Mouse (Mus musculus) intestine, embryonic 14.5 days (tissue): ENCODE data around the gene Eif5. TPM values are rescaled to one million over a fixed set of nuclear protein-coding genes. Genes with fewer than 3 reads are reported as not detected.
A peak's percentile ranks its signal among the peaks of the same experiment; 100 is the strongest.

ENCODE experiments used
- ATAC-seq: fragments of 200-750 bp; cut with Nextera tagmentation; replicated peaks from 2 replicates; pipeline ENCODE4 v1.8.0; 2017; ENCODE audit warnings: low read depth, moderate number of reproducible peaks, moderate TSS enrichment, moderate library complexity; ENCODE audit not compliant: low FRiP score, low TSS enrichment
- DNase-seq: peaks from one replicate; pipeline ENCODE4 v3.0.0-alpha.2; 2018; ENCODE audit warnings: low spot score
- H3K27ac ChIP-seq: fragments of 300-500 bp; sonication (generic); 2 replicates; pipeline ENCODE4 v1.5.1; 2014; ENCODE audit warnings: low read depth, mild to moderate bottlenecking, control low read depth
- H3K27me3 ChIP-seq: fragments of 300-500 bp; sonication (generic); replicated peaks from 2 replicates; pipeline ENCODE4 v1.6.1; 2014; ENCODE audit warnings: low read length, control low read depth; ENCODE audit not compliant: control insufficient read depth, insufficient read depth
- H3K36me3 ChIP-seq: fragments of 300-500 bp; sonication (generic); 2 replicates; pipeline ENCODE4 v1.6.1; 2014; ENCODE audit warnings: low read length, control low read depth; ENCODE audit not compliant: control insufficient read depth, insufficient read depth
- H3K4me1 ChIP-seq: fragments of 300-500 bp; sonication (generic); replicated peaks from 2 replicates; pipeline ENCODE4 v1.6.1; 2014; ENCODE audit warnings: low read length, control low read depth, mixed read lengths; ENCODE audit not compliant: control insufficient read depth, insufficient read depth
- H3K4me2 ChIP-seq: fragments of 300-500 bp; sonication (generic); 2 replicates; pipeline ENCODE4 v1.6.1; 2014; ENCODE audit warnings: low read length
- H3K4me3 ChIP-seq: fragments of 300-500 bp; sonication (generic); 2 replicates; pipeline ENCODE4 v1.5.1; 2014; ENCODE audit warnings: low read depth, low read length, control low read depth, mixed read lengths
- H3K9ac ChIP-seq: fragments of 300-500 bp; sonication (generic); 2 replicates; pipeline ENCODE4 v1.6.1; 2014; ENCODE audit warnings: mild to moderate bottlenecking, low read length
- H3K9me3 ChIP-seq: fragments of 300-500 bp; sonication (generic); 2 replicates; pipeline ENCODE4 v1.6.1; 2016; ENCODE audit warnings: low read length, control low read depth; ENCODE audit not compliant: control insufficient read depth
- WGBS: fragments of 180-500 bp; shearing (Covaris S2); extraction: QIAGEN DNeasy Blood & Tissue Kit; methylation state at CpG from one replicate; pipeline ENCODE4 v1.1.7; 2014; 5-methylcytosine and 5-hydroxymethylcytosine counted together
- polyA plus RNA-seq: library from polyadenylated mRNA; unstranded; fragments of >200 nt; fragmentation: Nextera tagmentation; extraction: Ambion mirVana; gene quantifications from 2 replicates; pipeline ENCODE4 v1.2.1, GENCODE M21; 2014

Eif5 gene
- polyA plus RNA-seq, 1 experiment from 2014 or later = 505 TPM

DNA sequence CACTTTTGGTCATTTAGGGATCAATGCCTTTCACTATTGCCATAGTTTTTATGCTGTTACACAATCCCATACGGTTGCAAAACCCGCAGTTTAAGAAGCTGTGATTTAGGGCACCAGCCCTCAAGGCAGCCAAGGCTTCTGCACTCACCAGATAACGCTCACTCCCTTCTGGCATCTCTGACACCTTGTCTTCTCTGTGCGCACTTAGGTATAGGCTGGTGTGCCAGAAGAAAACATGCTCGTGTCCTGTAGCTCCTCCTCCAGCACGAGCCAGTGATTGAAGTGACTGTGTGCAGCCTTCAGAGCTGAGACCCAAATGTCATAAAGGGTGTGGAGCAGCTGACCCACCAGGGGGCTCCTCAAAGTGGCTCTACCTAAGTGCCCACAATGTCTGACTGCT lies 2.5 kb upstream of the Eif5 start:
- 48% methylated on average over 6 of the region's 6 CpGs for WGBS
- H3K4me1 ChIP-seq = peaks cover 20% of the 10 kb centered on the region
- ATAC-seq (no peak), DNase-seq (no peak)
- no peak overlapping the region; the same call in 1 of the 2 replicates for H3K4me3 ChIP-seq
- 0 out of 2 replicates have a peak overlapping the region, but pooled peaks have one; percentile 22 for H3K27ac ChIP-seq
- H3K9me3 ChIP-seq = no peaks in the 10 kb centered on the region
- no peak overlapping the region for H3K4me2 ChIP-seq
- no peak overlapping the region for H3K9ac ChIP-seq
- no peaks in the 10 kb centered on the region for H3K27me3 ChIP-seq
- peaks cover 11% of the 10 kb centered on the region for H3K36me3 ChIP-seq

DNA sequence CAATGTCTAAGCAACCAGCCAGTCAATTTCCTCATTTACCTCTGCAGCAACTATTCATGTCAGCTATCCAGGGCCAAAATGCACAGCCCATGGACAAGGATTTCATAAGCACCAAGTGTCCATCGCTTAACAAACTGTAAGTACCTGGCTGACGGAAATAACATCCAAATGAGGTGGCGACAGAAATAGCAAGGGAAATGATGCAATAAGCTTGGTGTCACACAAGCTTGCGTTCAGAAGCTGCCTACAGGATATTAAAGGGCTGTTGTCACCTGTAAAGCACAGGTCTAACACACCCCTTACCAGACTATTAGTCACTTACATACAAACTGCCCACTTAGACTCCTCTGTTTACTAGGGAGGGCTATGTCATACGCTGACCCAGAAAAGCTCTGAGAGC lies 2.1 kb upstream of the Eif5 start:
- no peak overlapping the region for H3K4me3 ChIP-seq
- no peaks in the 10 kb centered on the region for H3K27me3 ChIP-seq
- peaks cover 16% of the 10 kb centered on the region for H3K36me3 ChIP-seq
- H3K27ac ChIP-seq = 0 out of 2 replicates have a peak overlapping the region, but pooled peaks have one; percentile 22
- H3K9ac ChIP-seq = no peak overlapping the region
- WGBS = 84% methylated on average over 5 of the region's 5 CpGs
- H3K9me3 ChIP-seq = no peaks in the 10 kb centered on the region
- DNase-seq = no peak
- ATAC-seq = no peak
- no peak overlapping the region for H3K4me2 ChIP-seq
- peaks cover 20% of the 10 kb centered on the region for H3K4me1 ChIP-seq

DNA sequence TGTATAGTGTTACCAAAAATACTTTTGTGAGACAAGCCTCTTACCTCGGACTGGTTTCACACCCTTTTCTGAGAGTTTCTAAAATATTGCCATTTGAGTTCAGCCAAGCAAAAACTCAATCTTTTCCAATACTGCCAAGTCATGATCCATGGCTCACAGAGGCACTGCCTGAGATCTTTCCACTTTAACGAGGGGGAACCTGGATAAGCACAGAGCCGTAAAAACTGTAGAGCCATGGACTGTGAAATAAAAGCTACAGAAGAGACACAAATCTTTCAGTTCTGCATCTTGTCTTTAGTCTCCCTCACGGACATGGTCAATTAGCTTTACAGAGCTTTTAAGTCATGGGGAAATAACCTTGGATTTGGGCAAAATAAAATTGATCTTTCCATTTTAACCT lies 1.1 kb upstream of the Eif5 start:
- no peak for ATAC-seq
- no peak for DNase-seq
- H3K4me3 ChIP-seq = peak overlapping the region; percentile 94
- H3K4me2 ChIP-seq = peak overlapping the region; percentile 74
- H3K4me1 ChIP-seq = peaks cover 20% of the 10 kb centered on the region
- H3K36me3 ChIP-seq = peaks cover 26% of the 10 kb centered on the region
- H3K27me3 ChIP-seq = no peaks in the 10 kb centered on the region
- H3K9ac ChIP-seq = peak overlapping the region; percentile 98
- H3K27ac ChIP-seq = 0 out of 2 replicates have a peak overlapping the region, but pooled peaks have one; percentile 88
- WGBS = 42% methylated on average over 4 of the region's 4 CpGs
- H3K9me3 ChIP-seq = no peaks in the 10 kb centered on the region

DNA sequence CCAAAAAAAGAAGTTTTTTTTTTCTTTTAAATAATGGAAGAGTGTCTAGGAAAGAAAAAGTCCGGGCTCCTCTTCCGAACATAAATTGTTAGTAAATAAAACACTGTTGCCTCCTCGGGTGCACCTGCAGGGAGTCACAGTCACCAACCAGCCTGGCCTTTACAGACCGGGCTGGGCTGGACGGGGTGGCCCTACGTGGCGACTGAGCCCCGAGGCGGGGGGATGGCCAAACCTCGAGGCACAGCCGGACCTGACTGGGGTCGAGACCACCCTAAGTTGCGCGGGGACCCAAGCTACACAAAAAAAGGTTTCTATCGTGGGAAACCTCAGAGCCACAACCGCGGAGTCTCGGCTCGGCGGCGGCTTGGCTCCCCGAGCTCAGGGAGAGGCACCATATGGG lies 475 bp upstream of the Eif5 start:
- peak; percentile 32 for ATAC-seq
- H3K27ac ChIP-seq = peak overlapping the region; percentile 88
- H3K36me3 ChIP-seq = peaks cover 32% of the 10 kb centered on the region
- H3K9me3 ChIP-seq = no peaks in the 10 kb centered on the region
- WGBS = under 1% methylated on average over 22 of the region's 22 CpGs
- peak overlapping the region; percentile 74 for H3K4me2 ChIP-seq
- DNase-seq = no peak
- peaks cover 20% of the 10 kb centered on the region for H3K4me1 ChIP-seq
- H3K4me3 ChIP-seq = peak overlapping the region; percentile 94
- H3K9ac ChIP-seq = peak overlapping the region; percentile 98
- H3K27me3 ChIP-seq = no peaks in the 10 kb centered on the region

DNA sequence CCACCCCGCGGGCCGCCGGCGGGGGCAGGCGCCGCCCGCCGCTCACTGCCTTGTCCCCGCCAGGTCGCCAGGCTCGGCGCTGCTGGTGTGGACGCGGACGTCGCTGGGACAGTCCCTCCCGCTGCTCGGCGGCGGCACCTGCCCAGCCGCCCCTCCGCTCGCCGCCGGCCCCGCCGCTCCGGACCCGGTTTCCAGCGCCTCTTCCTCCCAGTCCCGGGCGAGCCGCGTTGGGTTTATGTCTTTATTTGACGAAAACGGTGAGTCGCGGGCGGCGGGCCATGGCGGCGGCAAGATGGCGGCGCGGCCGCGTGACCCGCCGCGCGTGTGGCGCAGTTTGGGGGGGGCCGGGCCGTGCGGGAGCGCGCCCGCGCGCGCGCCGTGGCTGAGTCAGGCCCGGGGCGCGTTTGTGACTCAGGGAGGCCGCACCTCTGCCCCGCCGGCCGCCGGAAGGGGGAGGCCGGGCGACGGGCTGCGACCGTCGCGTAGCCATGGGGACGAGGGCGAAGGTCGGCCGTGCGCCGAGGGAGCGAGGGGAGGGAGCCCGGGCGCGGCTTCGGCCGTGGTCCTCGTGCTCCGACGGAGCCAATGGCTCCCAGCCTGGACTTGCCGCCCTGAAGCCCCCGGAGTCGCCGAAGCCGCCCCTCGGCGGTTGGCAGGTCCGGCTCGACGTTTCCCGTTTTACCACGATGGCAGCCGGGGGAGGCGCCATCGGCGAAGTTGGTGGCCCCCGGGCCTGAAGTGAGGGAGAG lies 650 bp downstream of the Eif5 start:
- Histone ChIP-seq H3K27ac (peak overlapping the region; percentile 97), H3K9ac (peak overlapping the region; percentile 99), H3K36me3 (peaks cover 43% of the 10 kb centered on the region), H3K4me3 (peak overlapping the region; percentile 94), H3K4me1 (peaks cover 20% of the 10 kb centered on the region), H3K4me2 (peak overlapping the region; percentile 80), H3K9me3 (no peaks in the 10 kb centered on the region), H3K27me3 (no peaks in the 10 kb centered on the region)
- WGBS = under 1% methylated on average over 86 of the region's 111 CpGs
- ATAC-seq = peak; percentile 63
- DNase-seq = peak; percentile 90

DNA sequence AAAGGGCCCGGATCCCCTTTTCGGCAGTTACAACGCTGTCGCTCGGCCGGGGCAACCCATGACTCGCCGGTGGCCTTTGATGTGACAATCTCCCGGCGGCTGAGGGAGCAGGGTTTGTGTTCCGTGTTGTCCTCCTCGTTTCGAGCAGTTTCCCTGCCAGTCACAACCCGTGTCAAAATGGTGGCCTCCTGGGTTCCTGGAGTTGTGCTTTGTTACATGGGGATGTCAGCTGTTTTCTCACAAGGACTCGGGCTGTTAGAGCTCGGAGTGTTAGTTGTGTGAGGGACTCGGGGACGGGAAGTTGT lies 1.2 kb downstream of the Eif5 start:
- Histone ChIP-seq H3K4me3 (peak overlapping the region; percentile 94), H3K4me1 (peaks cover 20% of the 10 kb centered on the region), H3K36me3 (peaks cover 48% of the 10 kb centered on the region), H3K9me3 (no peaks in the 10 kb centered on the region), H3K9ac (peak overlapping the region; percentile 99), H3K27ac (peak overlapping the region; percentile 97), H3K27me3 (no peaks in the 10 kb centered on the region), H3K4me2 (peak overlapping the region; percentile 80)
- DNase-seq (peak; percentile 67), ATAC-seq (no peak)
- WGBS = 1% methylated on average over 18 of the region's 18 CpGs

DNA sequence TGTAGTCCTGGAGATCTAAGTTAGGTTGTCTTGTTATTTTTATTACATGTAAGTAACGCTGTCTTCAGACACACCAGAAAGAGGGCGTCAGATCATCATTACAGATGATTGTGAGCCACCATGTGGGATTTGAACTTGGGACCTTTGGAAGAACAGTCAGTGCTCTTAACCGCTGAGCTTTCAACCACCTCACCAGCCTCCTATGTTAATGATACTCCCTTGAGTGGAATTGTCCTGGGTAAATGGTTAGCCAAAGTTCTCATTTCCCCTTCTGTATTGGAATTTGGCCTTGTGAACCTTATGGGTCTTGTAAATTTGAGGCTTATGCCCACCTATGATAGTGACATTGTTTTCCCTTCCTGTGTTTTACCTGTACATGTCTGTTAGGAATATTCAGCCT lies 9.3 kb downstream of the Eif5 start:
- no peaks in the 10 kb centered on the region for H3K27me3 ChIP-seq
- no peak overlapping the region for H3K4me3 ChIP-seq
- DNase-seq = no peak
- WGBS = 88% methylated on average over 3 of the region's 3 CpGs
- no peak overlapping the region for H3K27ac ChIP-seq
- no peaks in the 10 kb centered on the region for H3K4me1 ChIP-seq
- H3K9ac ChIP-seq = no peak overlapping the region
- H3K4me2 ChIP-seq = no peak overlapping the region
- no peak for ATAC-seq
- H3K36me3 ChIP-seq = peaks cover 55% of the 10 kb centered on the region
- no peaks in the 10 kb centered on the region for H3K9me3 ChIP-seq

DNA sequence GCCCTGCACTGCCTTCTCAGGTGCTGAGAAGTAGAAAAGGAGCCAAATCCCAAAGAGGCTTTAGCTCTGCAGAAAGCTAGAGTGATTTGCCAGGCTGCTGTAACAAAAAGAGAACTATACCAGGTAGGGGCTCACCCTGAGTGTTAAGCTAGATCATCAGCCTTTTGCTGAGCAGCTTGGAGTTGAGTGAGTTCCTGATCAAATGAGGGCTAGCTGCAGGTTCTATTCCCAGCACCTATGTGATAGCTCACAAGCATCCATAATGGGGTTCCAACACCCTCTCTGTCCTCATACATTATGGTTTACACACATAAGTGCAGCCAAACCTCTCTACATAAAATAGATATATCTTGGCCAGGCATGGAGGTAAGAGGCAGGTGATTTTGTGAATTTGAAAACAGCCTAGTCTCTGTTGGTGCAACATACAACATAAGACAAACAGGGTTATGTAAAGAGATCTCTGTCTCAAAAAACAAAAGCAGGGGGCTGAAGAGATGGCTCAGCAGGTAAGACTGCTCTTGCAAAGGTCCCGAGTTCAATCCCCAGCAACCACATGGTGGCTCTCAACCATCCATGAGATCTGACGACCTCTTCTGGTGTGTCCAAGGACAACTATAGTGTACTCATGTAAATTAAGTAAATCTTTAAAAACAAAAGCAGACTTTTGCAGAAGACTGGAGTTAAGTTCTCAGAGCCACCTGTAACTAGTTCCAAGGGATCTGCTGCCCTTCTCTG lies 10.9 kb downstream of the Eif5 start:
- 68% methylated on average over 2 of the region's 2 CpGs for WGBS
- DNase-seq = no peak

More for the DNA sequence above, 10.9 kb downstream of the Eif5 start:
- H3K27me3 ChIP-seq = no peaks in the 10 kb centered on the region
- no peak overlapping the region for H3K4me3 ChIP-seq
- no peak overlapping the region for H3K4me2 ChIP-seq
- H3K9me3 ChIP-seq = no peaks in the 10 kb centered on the region
- 0 out of 2 replicates have a peak, but pooled peaks have one; percentile 20 for ATAC-seq
- no peaks in the 10 kb centered on the region for H3K4me1 ChIP-seq
- H3K9ac ChIP-seq = no peak overlapping the region
- no peak overlapping the region for H3K27ac ChIP-seq
- peaks cover 38% of the 10 kb centered on the region for H3K36me3 ChIP-seq
